Mouse (Mus musculus): ENCODE data around the gene Gm48552.

The Gm48552 gene

DNA sequence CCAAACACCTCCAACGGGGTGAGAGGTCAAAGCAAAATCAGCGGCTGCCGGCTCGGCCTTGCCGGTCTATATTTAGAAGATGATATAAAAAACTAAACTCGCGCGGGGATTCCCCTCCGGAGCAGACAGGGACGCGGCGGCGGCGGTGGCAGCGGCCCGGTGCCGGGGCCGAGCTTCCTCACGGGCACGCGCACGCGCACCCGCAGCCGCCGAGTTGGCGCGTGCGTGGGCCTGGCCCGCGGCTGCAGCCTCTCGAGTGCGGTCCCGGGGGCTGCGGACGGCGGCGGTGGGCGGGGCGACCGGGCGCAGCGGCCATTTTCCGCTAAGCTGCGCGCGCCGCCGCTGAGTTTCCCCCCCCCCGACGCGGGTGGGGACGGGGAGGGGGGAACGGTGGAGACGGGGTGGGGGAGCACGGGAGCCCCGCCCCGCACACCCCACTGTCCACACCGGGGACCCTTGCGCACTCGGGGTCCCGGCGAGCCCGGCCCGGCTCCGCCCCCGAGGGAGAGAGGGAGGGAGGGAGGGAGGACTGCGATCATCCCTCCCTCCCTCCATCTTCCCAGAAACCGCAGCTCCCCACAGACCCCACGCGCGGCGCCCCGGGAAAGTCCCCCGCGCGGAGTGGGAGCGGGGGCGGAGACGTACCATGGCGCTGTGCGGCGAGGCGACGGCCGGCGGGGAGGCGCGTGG lies 41.5 kb downstream of the Gm48552 start:
- peak; percentile 89 for DNase-seq (ENCODE audit: low read depth, low spot score)

DNA sequence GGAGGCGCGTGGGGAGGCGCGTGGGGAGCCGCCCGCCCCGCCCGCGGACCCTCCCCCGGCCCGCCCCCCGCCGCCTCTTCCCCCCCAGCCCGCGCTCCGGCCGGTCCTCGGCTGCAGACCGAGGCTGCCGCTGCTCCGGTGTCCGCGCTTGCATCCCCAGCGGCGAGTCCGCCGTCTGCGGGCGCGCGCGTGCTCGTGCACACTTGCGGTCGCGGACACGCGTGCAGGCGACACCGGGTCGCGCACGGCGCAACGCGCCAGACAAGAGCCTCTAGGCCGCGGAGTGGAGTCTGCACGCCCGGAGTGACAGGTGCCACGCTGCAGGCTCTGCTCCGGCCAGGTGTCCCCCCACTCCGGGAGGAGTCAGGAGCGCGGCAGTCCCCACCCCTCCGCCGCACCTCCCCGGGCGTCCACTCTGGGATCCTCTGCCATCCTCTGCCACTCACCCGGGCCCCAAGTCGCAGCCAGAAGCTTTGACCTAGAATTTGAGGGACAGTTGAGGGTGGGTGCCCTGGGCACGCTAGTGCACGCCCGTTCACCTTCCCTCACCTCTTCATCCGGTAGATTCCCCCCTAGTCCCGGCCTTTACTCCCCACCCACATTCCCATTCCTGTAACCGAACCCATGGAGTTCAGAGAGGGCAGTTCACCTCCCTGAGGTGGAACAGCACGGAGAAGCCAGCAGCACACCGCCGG lies 42.2 kb downstream of the Gm48552 start:
- DNase-seq (ENCODE audit: low read depth, low spot score), result peak; percentile 65

DNA sequence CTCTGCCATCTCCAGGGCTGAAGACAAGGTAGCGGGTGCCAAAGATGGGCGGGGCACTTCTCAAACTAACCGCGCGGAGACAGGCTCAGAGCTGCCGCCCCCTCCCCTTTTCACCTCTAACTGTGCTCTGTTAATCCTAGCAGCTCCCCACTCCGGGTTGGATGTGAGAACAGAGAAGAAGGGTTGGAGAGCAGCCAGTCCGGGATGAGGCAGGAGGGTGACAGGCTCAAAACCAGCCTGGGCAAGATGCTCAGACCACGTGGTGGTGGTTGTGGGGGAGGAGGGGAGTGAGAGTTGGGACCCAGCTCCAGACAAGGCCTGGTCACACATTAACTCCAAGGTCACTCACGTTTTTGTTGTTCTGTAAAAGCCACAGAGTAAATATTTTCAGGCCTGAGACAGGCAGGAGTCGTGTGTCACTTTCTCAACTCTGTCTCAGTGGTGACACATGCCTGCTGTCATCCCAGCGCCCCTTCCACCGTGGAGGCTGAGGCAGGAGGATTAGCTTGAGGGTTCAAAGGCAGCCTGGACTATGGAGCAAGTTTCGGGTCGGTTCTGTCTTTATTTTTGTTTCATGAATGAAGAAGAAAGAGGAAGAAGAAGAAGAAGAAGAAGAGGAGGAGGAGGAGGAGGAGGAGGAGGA lies 42.8 kb downstream of the Gm48552 start:
- DNase-seq (ENCODE audit: low read depth, low spot score), result peak; percentile 36

DNA sequence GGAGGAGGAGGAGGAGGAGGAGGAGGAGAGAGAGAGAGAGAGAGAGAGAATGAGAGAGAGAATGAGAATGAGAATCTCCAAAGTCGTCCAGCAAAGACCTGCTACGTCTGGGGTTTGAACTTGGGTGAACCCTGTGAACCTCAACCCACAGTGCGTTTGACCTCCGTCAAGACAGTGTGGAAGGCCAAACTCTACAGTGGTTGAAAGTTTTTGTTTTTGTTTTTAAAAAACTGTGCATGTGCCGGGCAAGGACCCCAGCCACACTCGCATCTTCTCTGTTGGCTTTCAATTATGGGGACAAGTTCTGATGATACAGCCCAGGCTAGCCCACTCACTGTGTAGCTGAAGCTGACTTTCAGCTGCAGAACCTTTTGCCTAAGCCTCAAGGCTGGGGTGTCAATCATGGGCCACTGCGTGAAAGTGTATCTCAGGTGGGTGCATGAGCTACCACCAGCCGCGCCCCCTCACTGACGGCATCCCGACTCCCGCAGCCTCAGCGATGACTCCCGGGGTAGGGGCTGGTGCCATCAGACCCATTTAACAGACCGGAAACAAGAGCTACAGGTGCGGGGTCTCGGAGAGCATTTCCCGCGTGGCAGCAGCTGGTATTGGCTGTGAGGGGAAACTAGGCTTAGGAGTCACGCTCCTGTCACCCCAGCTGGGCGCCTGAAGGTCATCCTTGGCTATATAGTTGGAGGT lies 43.5 kb downstream of the Gm48552 start:
- DNase-seq (ENCODE audit: low read depth, low spot score), result no peak

DNA sequence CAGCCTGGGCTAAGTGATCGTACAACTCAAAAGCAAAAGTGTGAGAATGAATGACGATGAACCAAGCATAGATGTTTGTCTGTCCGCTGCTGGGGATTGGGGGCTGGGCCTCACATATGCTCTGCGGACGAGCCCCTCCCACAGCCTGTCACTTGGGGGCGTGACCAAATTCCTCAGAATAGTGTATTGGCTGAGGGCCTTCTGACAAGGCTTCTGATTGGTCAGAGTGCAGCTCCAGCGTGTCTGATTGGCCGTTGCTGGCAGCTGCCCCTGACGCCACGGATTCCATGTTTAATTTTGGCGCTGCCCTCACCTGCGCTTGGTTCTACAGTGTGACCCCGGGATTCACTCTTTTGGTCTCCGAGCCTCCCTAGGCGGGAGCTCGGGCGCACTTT lies 44.1 kb downstream of the Gm48552 start:
- peak; percentile 97 for DNase-seq (ENCODE audit: low read depth, low spot score)

DNA sequence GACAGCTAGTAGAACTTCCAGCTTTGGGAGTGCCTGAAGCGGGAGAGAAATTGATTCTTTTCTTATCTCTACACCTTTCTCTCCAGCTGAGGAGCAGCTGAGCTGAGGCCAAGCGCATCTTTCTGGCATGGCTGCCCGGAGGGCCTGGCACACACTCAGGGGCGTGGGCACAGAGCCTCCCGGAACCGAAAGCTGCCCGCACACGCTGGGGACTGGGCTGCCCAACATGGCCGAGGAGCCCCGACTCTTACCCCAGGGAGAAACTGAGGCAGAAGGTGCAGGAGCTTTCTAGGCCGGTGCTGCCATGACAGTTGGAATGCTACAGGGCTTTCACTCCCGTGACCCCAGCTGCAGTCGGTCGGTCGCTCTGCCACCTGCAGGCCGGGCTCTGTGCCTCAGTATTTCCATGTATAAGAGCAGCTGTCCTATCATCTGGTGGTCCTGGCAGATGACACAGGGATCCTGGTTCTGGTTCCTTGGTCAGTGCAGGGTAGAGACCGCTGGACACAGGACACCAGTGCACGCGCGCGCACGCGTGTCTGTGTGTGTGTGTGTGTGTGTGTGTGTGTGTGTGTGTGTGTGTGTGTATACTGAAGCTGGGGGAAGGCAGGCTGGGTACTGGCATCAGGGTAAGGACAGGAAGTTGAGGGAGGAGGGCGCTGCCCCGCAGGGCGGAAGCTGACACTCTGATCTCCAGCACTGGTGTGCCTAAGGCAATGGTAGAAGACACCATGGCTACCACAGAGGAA lies 44.9 kb downstream of the Gm48552 start:
- DNase-seq (ENCODE audit: low read depth, low spot score), result peak; percentile 81

DNA sequence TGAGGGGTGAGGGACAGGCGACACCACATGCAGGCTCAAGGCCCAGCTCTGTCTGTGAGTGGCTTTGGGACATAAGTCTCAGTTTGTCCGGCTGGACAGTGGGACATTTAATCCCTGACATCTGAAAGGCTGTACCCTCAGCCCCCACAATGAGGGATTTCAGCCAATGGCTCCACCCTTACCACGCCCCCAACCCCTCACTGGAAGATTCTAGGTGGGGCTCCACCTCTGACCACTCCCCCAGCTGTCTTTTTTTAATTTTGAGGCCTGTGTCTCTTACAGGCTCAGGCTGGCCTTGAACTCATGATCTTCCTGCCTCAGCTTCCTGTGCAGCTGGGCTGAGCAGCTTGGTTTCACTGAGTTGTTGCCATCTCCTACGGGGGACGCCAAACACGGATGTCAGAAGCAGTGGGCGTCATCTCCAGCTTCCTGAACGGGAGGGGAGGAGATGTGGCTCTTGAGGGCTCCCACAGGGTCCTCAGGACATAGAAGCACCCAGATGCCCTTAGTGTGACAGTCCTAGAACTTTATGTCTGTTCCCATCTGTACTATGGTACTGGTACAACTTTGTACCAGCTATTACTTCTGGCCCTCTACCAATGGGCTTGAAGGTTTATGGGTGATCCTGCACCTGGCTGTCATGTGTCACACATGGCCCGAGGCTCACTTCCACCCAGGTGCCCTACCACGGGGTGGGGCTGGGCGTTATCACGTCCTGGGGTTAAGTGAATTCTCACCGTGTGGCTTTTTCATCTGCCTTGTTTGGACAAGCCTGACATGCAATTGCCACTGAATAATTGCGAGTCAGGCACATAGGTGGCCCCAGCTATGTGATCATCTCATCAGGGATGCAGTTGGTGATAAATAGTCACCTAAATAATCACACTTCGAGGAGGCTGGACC lies 45.8 kb downstream of the Gm48552 start:
- peak; percentile 20 for DNase-seq (ENCODE audit: low read depth, low spot score)

DNA sequence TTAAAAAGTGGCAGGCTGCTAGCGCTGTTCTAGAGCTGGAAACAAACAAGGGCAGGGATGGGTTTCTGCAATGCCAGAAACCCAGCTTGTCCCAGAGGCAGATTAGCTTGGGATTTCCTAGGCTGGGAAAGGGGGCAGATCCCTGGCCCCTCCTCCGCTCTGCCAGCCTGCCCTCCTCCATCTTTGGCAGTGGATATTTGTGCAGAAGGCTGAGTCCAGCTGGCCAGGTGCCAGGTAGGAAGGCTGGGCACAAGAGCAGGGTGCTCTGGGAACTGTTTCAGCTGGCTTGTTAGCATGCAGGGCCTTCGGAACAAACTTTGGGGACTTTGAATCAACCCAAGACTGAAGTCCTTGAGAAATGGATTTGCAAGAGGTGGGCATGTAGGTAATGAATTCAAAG lies 46.6 kb downstream of the Gm48552 start:
- peak; percentile 92 for DNase-seq (ENCODE audit: low read depth, low spot score)
